Comparison of ENCODE assay signal across 13 mouse cellular contexts in the genomic region with DNA sequence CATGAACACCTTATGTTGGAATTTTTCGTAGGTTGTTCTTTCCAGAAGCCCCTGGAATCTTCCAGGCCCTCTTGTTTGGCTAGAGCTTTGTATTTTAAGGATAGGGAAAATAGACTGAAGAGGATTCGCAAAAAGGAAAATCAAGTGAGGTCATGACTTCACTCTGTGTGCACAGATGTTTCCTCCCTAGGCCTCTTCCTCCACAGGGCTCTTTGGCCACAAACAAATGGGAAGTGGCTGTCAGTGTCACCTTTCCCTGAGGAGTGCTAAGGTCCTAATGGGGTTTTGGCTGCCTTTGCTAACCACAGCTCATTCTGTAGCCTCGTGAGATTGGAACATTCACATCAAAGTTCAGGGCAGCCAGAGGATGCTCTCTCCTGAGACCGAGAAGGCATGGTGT.
DNase-seq lines count a peak whose midpoint lies in the region; ATAC-seq lines count a peak whose summit lies in the region.
"Had no signal": no experiment of that assay in that cellular context is flagged by ENCODE, and none has a peak within 500 bp of the region (broad histone marks: within the 10 kb centered on the region; RNA-seq: fewer than 3 reads in every experiment).

No protein-coding gene starts in this region.

- DNase-seq in hindbrain, embryonic 10.5 days (ENCODE audit: low spot score), result no peak
- DNase-seq in hindbrain, embryonic 11.5 days (ENCODE audit: low spot score), result no peak
- no peak for DNase-seq in lung, postnatal 14 days
- DNase-seq in left cerebral cortex, postnatal 25 days (ENCODE audit: low spot score in 2 of 2), result no peak
- DNase-seq: adrenal gland, postnatal 10 days; layer of hippocampus, postnatal 36 days; spleen, adult 18-20 months had no signal

- no peaks in the 10 kb centered on the region for H3K9me3 ChIP-seq in hindbrain, embryonic 10.5 days
- no peaks in the 10 kb centered on the region for H3K9me3 ChIP-seq in hindbrain, embryonic 11.5 days (ENCODE audit: control insufficient read depth, low read length)
- H3K9me3 ChIP-seq in lung, embryonic 16.5 days (ENCODE audit: control insufficient read depth, low read length), result no peaks in the 10 kb centered on the region
- no peaks in the 10 kb centered on the region for H3K9me3 ChIP-seq in kidney, embryonic 15.5 days (replicated peaks)
- H3K9me3 ChIP-seq in midbrain, embryonic 16.5 days (replicated peaks; ENCODE audit: control insufficient read depth, low read length, poor library complexity, severe bottlenecking), result no peaks in the 10 kb centered on the region
- H3K9me3 ChIP-seq: midbrain, embryonic 13.5 days had no signal

- H3K4me3 ChIP-seq in hindbrain, embryonic 10.5 days, result no peak overlapping the region
- no peak overlapping the region for H3K4me3 ChIP-seq in hindbrain, embryonic 11.5 days (ENCODE audit: low read depth, low read length)
- no peak overlapping the region for H3K4me3 ChIP-seq in lung, embryonic 16.5 days (ENCODE audit: low read length)
- no peak overlapping the region for H3K4me3 ChIP-seq in kidney, embryonic 15.5 days (replicated peaks)
- H3K4me3 ChIP-seq in midbrain, embryonic 16.5 days (ENCODE audit: low read depth, low read length), result no peak overlapping the region
- H3K4me3 ChIP-seq: midbrain, embryonic 13.5 days had no signal

- no peaks in the 10 kb centered on the region for H3K27me3 ChIP-seq in hindbrain, embryonic 10.5 days (ENCODE audit: insufficient read depth, poor library complexity, severe bottlenecking)
- H3K27me3 ChIP-seq in hindbrain, embryonic 11.5 days (ENCODE audit: control insufficient read depth, insufficient read depth, low read length), result no peaks in the 10 kb centered on the region
- H3K27me3 ChIP-seq in lung, embryonic 16.5 days (ENCODE audit: control insufficient read depth, insufficient read depth, low read depth, low read length), result no peaks in the 10 kb centered on the region
- H3K27me3 ChIP-seq in kidney, embryonic 15.5 days, result no peaks in the 10 kb centered on the region
- no peaks in the 10 kb centered on the region for H3K27me3 ChIP-seq in midbrain, embryonic 16.5 days (ENCODE audit: control insufficient read depth, insufficient read depth, low read depth, low read length)
- H3K27me3 ChIP-seq: midbrain, embryonic 13.5 days had no signal

- no peak overlapping the region for H3K9ac ChIP-seq in hindbrain, embryonic 11.5 days (ENCODE audit: low read depth, low read length)
- no peak overlapping the region for H3K9ac ChIP-seq in lung, embryonic 16.5 days (ENCODE audit: low read length)
- H3K9ac ChIP-seq in kidney, embryonic 15.5 days, result no peak overlapping the region
- no peak overlapping the region for H3K9ac ChIP-seq in midbrain, embryonic 16.5 days (ENCODE audit: low read depth, low read length)
- H3K9ac ChIP-seq: midbrain, embryonic 13.5 days had no signal

- 76% methylated on average over 4 of the region's 4 CpGs for WGBS in hindbrain, embryonic 10.5 days
- WGBS in hindbrain, embryonic 11.5 days, result 71% methylated on average over 4 of the region's 4 CpGs
- WGBS in lung, embryonic 16.5 days, result 54% methylated on average over 4 of the region's 4 CpGs
- 42% methylated on average over 4 of the region's 4 CpGs for WGBS in kidney, embryonic 15.5 days
- WGBS in midbrain, embryonic 16.5 days, result 90% methylated on average over 4 of the region's 4 CpGs

- no peak for ATAC-seq in hindbrain, embryonic 11.5 days (ENCODE audit: low FRiP score)
- no peak for ATAC-seq in lung, embryonic 16.5 days (ENCODE audit: low read depth)
- ATAC-seq in kidney, embryonic 15.5 days (replicated peaks; ENCODE audit: low FRiP score), result no peak
- no peak for ATAC-seq in midbrain, embryonic 16.5 days
- ATAC-seq: intestine, embryonic 16.5 days; lung, postnatal 0 days; midbrain, embryonic 13.5 days had no signal

- H3K36me3 ChIP-seq in hindbrain, embryonic 10.5 days, result no peaks in the 10 kb centered on the region
- H3K36me3 ChIP-seq in hindbrain, embryonic 11.5 days (ENCODE audit: control insufficient read depth, insufficient read depth, low read length), result no peaks in the 10 kb centered on the region
- no peaks in the 10 kb centered on the region for H3K36me3 ChIP-seq in lung, embryonic 16.5 days (ENCODE audit: control insufficient read depth, insufficient read depth, low read length)
- H3K36me3 ChIP-seq in kidney, embryonic 15.5 days, result no peaks in the 10 kb centered on the region
- no peaks in the 10 kb centered on the region for H3K36me3 ChIP-seq in midbrain, embryonic 16.5 days (ENCODE audit: control insufficient read depth, insufficient read depth, low read length)
- H3K36me3 ChIP-seq: midbrain, embryonic 13.5 days had no signal

- H3K27ac ChIP-seq in hindbrain, embryonic 10.5 days, result 0 out of 2 replicates have a peak overlapping the region, but pooled peaks have one; percentile 8
- no peak overlapping the region for H3K27ac ChIP-seq in hindbrain, embryonic 11.5 days (ENCODE audit: low read depth, low read length)
- H3K27ac ChIP-seq in lung, embryonic 16.5 days (ENCODE audit: low read length), result peak overlapping the region; percentile 26; the same call in 1 of the 2 replicates
- H3K27ac ChIP-seq in kidney, embryonic 15.5 days, result 0 out of 2 replicates have a peak overlapping the region, but pooled peaks have one; percentile 15
- no peak overlapping the region for H3K27ac ChIP-seq in midbrain, embryonic 16.5 days (ENCODE audit: low read length)
- H3K27ac ChIP-seq: midbrain, embryonic 13.5 days had no signal

- H3K4me1 ChIP-seq in hindbrain, embryonic 10.5 days (replicated peaks), result peaks cover 32% of the 10 kb centered on the region
- no peaks in the 10 kb centered on the region for H3K4me1 ChIP-seq in hindbrain, embryonic 11.5 days (replicated peaks; ENCODE audit: control insufficient read depth, insufficient read depth, low read length)
- peaks cover 7% of the 10 kb centered on the region for H3K4me1 ChIP-seq in lung, embryonic 16.5 days (replicated peaks; ENCODE audit: control insufficient read depth, insufficient read depth, low read length)
- peaks cover 52% of the 10 kb centered on the region for H3K4me1 ChIP-seq in kidney, embryonic 15.5 days
- no peaks in the 10 kb centered on the region for H3K4me1 ChIP-seq in midbrain, embryonic 16.5 days (ENCODE audit: control insufficient read depth, insufficient read depth, low read length)
- H3K4me1 ChIP-seq: midbrain, embryonic 13.5 days had no signal

- intact Hi-C loops in left cerebral cortex, postnatal 25 days (cut with DNase I), result no loop called here

- H3K4me2 ChIP-seq in hindbrain, embryonic 11.5 days (replicated peaks; ENCODE audit: low read depth, low read length), result no peak overlapping the region
- H3K4me2 ChIP-seq in lung, embryonic 16.5 days (ENCODE audit: low read depth, low read length), result no peak overlapping the region
- H3K4me2 ChIP-seq in kidney, embryonic 15.5 days, result no peak overlapping the region
- H3K4me2 ChIP-seq in midbrain, embryonic 16.5 days (ENCODE audit: low read length), result no peak overlapping the region
- H3K4me2 ChIP-seq: midbrain, embryonic 13.5 days had no signal

Comparison
In these comparisons a context has a peak if more than half of its experiments do, and no peak if none do; other contexts are left out.
1. H3K27ac ChIP-seq: peak in hindbrain, embryonic 10.5 days (single experiment), lung, embryonic 16.5 days (single experiment) and kidney, embryonic 15.5 days (single experiment); none in hindbrain, embryonic 11.5 days (single experiment) and midbrain, embryonic 16.5 days (single experiment).